8 mouse cellular contexts compared by ENCODE assay signal in the genomic region with DNA sequence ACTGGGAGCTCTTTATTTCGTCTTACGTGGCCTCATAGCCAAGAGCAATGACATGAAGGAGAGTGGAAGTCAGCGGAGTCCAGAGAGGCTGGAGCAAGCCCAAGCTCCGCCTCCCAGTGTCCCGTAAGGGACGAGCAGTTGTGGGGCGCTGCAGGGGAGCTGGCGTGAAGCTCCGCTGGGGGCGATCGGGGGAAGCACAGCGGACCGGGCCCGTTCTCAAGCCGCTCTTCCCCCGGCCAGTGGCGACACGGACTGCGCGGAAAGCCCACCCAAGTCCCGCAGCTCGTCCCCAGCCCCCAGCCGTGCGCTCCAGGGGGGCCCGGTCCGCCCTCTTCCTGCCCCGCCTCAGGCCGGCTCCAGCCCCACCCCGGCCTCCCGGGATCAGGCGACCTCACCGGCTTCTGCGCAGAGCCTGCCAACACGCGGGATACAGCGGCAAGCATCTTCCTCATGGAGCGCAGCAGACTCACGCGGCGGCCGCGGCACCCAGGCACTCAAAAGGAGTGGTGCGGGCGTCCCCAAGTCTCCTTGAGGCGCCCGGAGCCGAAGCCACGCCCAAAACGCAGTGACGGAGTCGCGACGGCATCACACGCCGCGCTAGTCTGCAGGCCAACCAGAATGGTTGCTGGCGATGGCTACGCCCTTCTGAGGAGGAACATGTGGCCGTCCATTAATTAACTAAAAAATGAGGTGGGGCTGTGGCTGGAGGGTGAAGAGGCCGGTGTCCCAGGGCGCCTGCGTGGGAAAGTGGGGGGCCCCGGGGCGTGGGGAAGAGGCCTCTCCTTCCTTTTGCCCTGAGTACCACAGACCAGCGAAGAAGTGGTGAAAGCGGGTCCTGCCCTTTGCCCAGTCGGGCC. TPM values are rescaled to one million over a fixed set of nuclear protein-coding genes. Genes with fewer than 3 reads are reported as not detected.
DNase-seq lines count a peak whose midpoint lies in the region; ATAC-seq and TF ChIP-seq lines count a peak whose summit lies in the region.

Gene Pdha1 (minus strand): TSS at position 553 of the 857 bp plus-strand sequence.

- H3K4me3 ChIP-seq in MEL (ENCODE audit: control insufficient read depth in 1 of 2, insufficient read depth in 1 of 2, low read depth in 2 of 2, low read length in 2 of 2), result peak within 1 kb of the TSS; percentile 88 to 97
- H3K4me3 ChIP-seq in cerebellum, adult 2 months (replicated peaks; ENCODE audit: insufficient read depth, low read depth, low read length), result peak within 1 kb of the TSS; percentile 86
- peak within 1 kb of the TSS; percentile 60 for H3K4me3 ChIP-seq in lung, postnatal 0 days (ENCODE audit: low read depth, low read length)

- peak; percentile 97 for DNase-seq in MEL (ENCODE audit: low read depth, low spot score)
- DNase-seq in cerebellum, adult 2 months, result peak; percentile 87
- peak; percentile 81 for DNase-seq in forelimb bud, embryonic 11.5 days (ENCODE audit: low read depth, low spot score)
- peak; percentile 88 for DNase-seq in layer of hippocampus, adult 9-11 months
- peak; percentile 95 for DNase-seq in lung, postnatal 0 days (ENCODE audit: low spot score)
- DNase-seq in ovary, postnatal 14 days (ENCODE audit: low spot score), result peak; percentile 72
- peak; percentile 86 for DNase-seq in thymus, postnatal 14 days

- TF ChIP-seq POLR2A in MEL (IDR thresholded peaks at IDR 0.05; ENCODE audit: control insufficient read depth in 1 of 2, insufficient read depth in 1 of 2, low read depth in 1 of 2, low read length in 2 of 2, poor library complexity in 1 of 2), result peak; percentile 77 to 87
- peak; percentile 44; the same call in 1 of the 2 replicates for TF ChIP-seq POLR2A in cerebellum, adult 2 months (IDR thresholded peaks at IDR 0.05; ENCODE audit: borderline replicate concordance, insufficient read depth, low read length)

- H3K79me2 ChIP-seq in MEL (ENCODE audit: control insufficient read depth, insufficient read depth, low read length, poor library complexity), result peaks cover 39% of the 10 kb centered on the region

- H3K27me3 ChIP-seq in MEL (ENCODE audit: control insufficient read depth in 1 of 2, insufficient read depth in 2 of 2, low read length in 2 of 2), result no peaks in the 10 kb centered on the region
- no peaks in the 10 kb centered on the region for H3K27me3 ChIP-seq in cerebellum, adult 2 months (ENCODE audit: control insufficient read depth, insufficient read depth, low read length)
- H3K27me3 ChIP-seq in lung, postnatal 0 days (replicated peaks; ENCODE audit: insufficient read depth, low read length), result no peaks in the 10 kb centered on the region

- TF ChIP-seq CTCF in MEL (IDR thresholded peaks at IDR 0.05 in 2 of 3, conservative IDR thresholded peaks at IDR 0.05 in 1 of 3; ENCODE audit: control insufficient read depth in 1 of 3, insufficient read depth in 1 of 3, low read depth in 2 of 3, low read length in 3 of 3, poor library complexity in 1 of 3, severe bottlenecking in 1 of 3), result no peak
- no peak for TF ChIP-seq CTCF in cerebellum, adult 2 months (IDR thresholded peaks at IDR 0.05; ENCODE audit: borderline replicate concordance, insufficient read depth, low read depth, low read length)
- no peak; the same call in 1 of the 2 replicates for TF ChIP-seq CTCF in lung, postnatal 0 days (IDR thresholded peaks at IDR 0.05)

- WGBS in cerebellum, adult 2 months, result 6% methylated on average over 61 of the region's 67 CpGs
- WGBS in lung, postnatal 0 days, result 11% methylated on average over 41 of the region's 67 CpGs

- ATAC-seq in hematopoietic stem cell, adult 5-6 weeks (replicated peaks in 1 of 2; ENCODE audit: insufficient read depth in 1 of 2, low FRiP score in 2 of 2, low TSS enrichment in 1 of 2, low read depth in 1 of 2, poor library complexity in 2 of 2, severe bottlenecking in 2 of 2), result peak; percentile 90 to 96
- peak; percentile 96 for ATAC-seq in lung, postnatal 0 days

- no peak for TF ChIP-seq EP300 in MEL (IDR thresholded peaks at IDR 0.05; ENCODE audit: low read depth in 1 of 2, low read length in 2 of 2)
- TF ChIP-seq EP300 in lung, postnatal 0 days (IDR thresholded peaks at IDR 0.05), result no peak; the same call in 1 of the 2 replicates

- peaks cover 2 to 26% of the 10 kb centered on the region in 2 experiments for H3K4me1 ChIP-seq in MEL (ENCODE audit: control insufficient read depth in 1 of 2, insufficient read depth in 2 of 2, low read length in 2 of 2)
- no peaks in the 10 kb centered on the region; the same call in 1 of the 2 replicates for H3K4me1 ChIP-seq in cerebellum, adult 2 months (ENCODE audit: control insufficient read depth, insufficient read depth, low read length)
- H3K4me1 ChIP-seq in lung, postnatal 0 days (ENCODE audit: insufficient read depth, low read depth, low read length), result peaks cover 2% of the 10 kb centered on the region; the same call in 1 of the 2 replicates

- no peak for TF ChIP-seq RAD21 in MEL (IDR thresholded peaks at IDR 0.05; ENCODE audit: low read depth, low read length)

- H3K36me3 ChIP-seq in MEL (ENCODE audit: control insufficient read depth in 1 of 2, insufficient read depth in 2 of 2, low read length in 2 of 2), result peaks cover 1 to 23% of the 10 kb centered on the region in 2 experiments; a peak in 3 of 4 replicates
- H3K36me3 ChIP-seq in lung, postnatal 0 days (ENCODE audit: insufficient read depth, low read length), result no peaks in the 10 kb centered on the region

- H3K9me3 ChIP-seq in MEL (replicated peaks; ENCODE audit: insufficient read depth, low read length), result no peaks in the 10 kb centered on the region
- H3K9me3 ChIP-seq in lung, postnatal 0 days (ENCODE audit: low read length), result no peaks in the 10 kb centered on the region

- peak within 1 kb of the TSS; percentile 97 for H3K27ac ChIP-seq in MEL (ENCODE audit: control insufficient read depth, low read depth, low read length)
- peak within 1 kb of the TSS; percentile 95 for H3K27ac ChIP-seq in cerebellum, adult 2 months (ENCODE audit: insufficient read depth, low read length)
- H3K27ac ChIP-seq in lung, postnatal 0 days (ENCODE audit: low read length), result peak within 1 kb of the TSS; percentile 95

- peak within 1 kb of the TSS; percentile 99 for H3K9ac ChIP-seq in MEL (ENCODE audit: control insufficient read depth, low read depth, low read length, poor library complexity, severe bottlenecking)
- peak within 1 kb of the TSS; percentile 62 for H3K9ac ChIP-seq in lung, postnatal 0 days (replicated peaks; ENCODE audit: low read depth)

- peak within 1 kb of the TSS; percentile 56 for H3K4me2 ChIP-seq in lung, postnatal 0 days (replicated peaks; ENCODE audit: low read depth, low read length)

TF ChIP-seq in MEL, 35 proteins besides CTCF, POLR2A, EP300 and RAD21:
- peak; percentile 32; the same call in 1 of the 2 replicates for TF ChIP-seq TCF12 (IDR thresholded peaks at IDR 0.05; ENCODE audit: low read depth, low read length)
- TF ChIP-seq ZC3H11A (IDR thresholded peaks at IDR 0.05; ENCODE audit: low read depth, low read length), result no peak
- peak; percentile 76 for TF ChIP-seq HCFC1 (IDR thresholded peaks at IDR 0.05; ENCODE audit: low read depth, low read length)
- TF ChIP-seq MXI1 (IDR thresholded peaks at IDR 0.05; ENCODE audit: low read depth, low read length), result peak; percentile 88
- peak; percentile 83 for TF ChIP-seq MYC (IDR thresholded peaks at IDR 0.05; ENCODE audit: low read depth, low read length)
- TF ChIP-seq ZMIZ1 (IDR thresholded peaks at IDR 0.05; ENCODE audit: low read depth, low read length), result 0 out of 2 replicates have a peak, but pooled peaks have one; percentile 25
- TF ChIP-seq POLR2AphosphoS2 (IDR thresholded peaks at IDR 0.05; ENCODE audit: low read length), result peak; percentile 93
- TF ChIP-seq RCOR1 (IDR thresholded peaks at IDR 0.05; ENCODE audit: low read depth, low read length), result no peak
- TF ChIP-seq ZKSCAN1 (IDR thresholded peaks at IDR 0.05; ENCODE audit: low read depth, low read length), result no peak
- peak; percentile 69 for TF ChIP-seq MAZ (IDR thresholded peaks at IDR 0.05; ENCODE audit: low read depth, low read length)
- peak; percentile 39; the same call in 1 of the 2 replicates for TF ChIP-seq KAT2A (conservative IDR thresholded peaks at IDR 0.05; ENCODE audit: low read depth, low read length)
- TF ChIP-seq NELFE (IDR thresholded peaks at IDR 0.05; ENCODE audit: low read depth, low read length), result peak; percentile 91
- TF ChIP-seq ELF1 (IDR thresholded peaks at IDR 0.05; ENCODE audit: low read depth, low read length), result 0 out of 2 replicates have a peak, but pooled peaks have one; percentile 21
- TF ChIP-seq MAX (IDR thresholded peaks at IDR 0.05; ENCODE audit: low read length), result peak; percentile 84
- peak; percentile 65 for TF ChIP-seq SIN3A (IDR thresholded peaks at IDR 0.05; ENCODE audit: low read length)
- TF ChIP-seq NRF1 (IDR thresholded peaks at IDR 0.05; ENCODE audit: insufficient read depth, low read depth, low read length, poor library complexity, severe bottlenecking), result peak; percentile 80
- TF ChIP-seq SMC3 (IDR thresholded peaks at IDR 0.05; ENCODE audit: low read depth, low read length), result no peak
- peak; percentile 72 for TF ChIP-seq USF1 (IDR thresholded peaks at IDR 0.05; ENCODE audit: low read depth, low read length)
- no peak for TF ChIP-seq GABPA (IDR thresholded peaks at IDR 0.05; ENCODE audit: low read depth, low read length)
- peak; percentile 66; the same call in 1 of the 2 replicates for TF ChIP-seq TBP (IDR thresholded peaks at IDR 0.05; ENCODE audit: low read depth, low read length)
- TF ChIP-seq ZNF384 (IDR thresholded peaks at IDR 0.05; ENCODE audit: low read depth, low read length), result no peak
- no peak for TF ChIP-seq USF2 (IDR thresholded peaks at IDR 0.05; ENCODE audit: borderline replicate concordance in 1 of 2, insufficient read depth in 1 of 2, low read depth in 1 of 2, low read length in 2 of 2)
- no peak for TF ChIP-seq MEF2A (IDR thresholded peaks at IDR 0.05; ENCODE audit: extremely low read depth, insufficient replicate concordance, low read depth, low read length, poor library complexity, severe bottlenecking)
- TF ChIP-seq CHD1 (IDR thresholded peaks at IDR 0.05; ENCODE audit: low read depth, low read length), result no peak; the same call in 1 of the 2 replicates
TF ChIP-seq in MEL: peak in this region for 15.

RNA-seq across cellular contexts. Expression of gene Pdha1, which starts in this region (rescaled TPM):
- 240 and 243 TPM in 2 replicates for total RNA-seq in MEL (2012; rRNA removed)
- 100 to 1,000 TPM; 274 to 290 TPM for polyA plus RNA-seq in MEL (2012; ENCODE audit: insufficient read depth in 1 of 2, insufficient read length in 2 of 2, low read depth in 1 of 2, low replicate concordance in 2 of 2, missing spikeins in 1 of 2)
- 149 and 153 TPM in 2 replicates for polyA plus RNA-seq in cerebellum, adult 2 months (2012; rRNA removed)
- 176 and 188 TPM in 2 replicates for total RNA-seq in hematopoietic stem cell, adult 5-6 weeks (2017)
- 96.0 and 103 TPM in 2 replicates for polyA plus RNA-seq in lung, postnatal 0 days (2015; fragmentation: Nextera tagmentation; extraction: Ambion mirVana)

Comparison
In these comparisons a context has a peak if more than half of its experiments do, and no peak if none do; other contexts are left out.
1. Peak in every context shown above with its lines: DNase-seq, ATAC-seq, H3K4me3 ChIP-seq and H3K27ac ChIP-seq.